Mouse (Mus musculus) midbrain, embryonic 11.5 days (tissue): ENCODE measurements around the gene Irf8. TPM values are rescaled to one million over a fixed set of nuclear protein-coding genes. Genes with fewer than 3 reads are reported as not detected.

Experiments used
- ATAC-seq: fragments of 200-750 bp; cut with Nextera tagmentation; 2 replicates; pipeline ENCODE4 v1.8.0; 2017; ENCODE audit warnings: moderate TSS enrichment, moderate library complexity; ENCODE audit not compliant: low FRiP score
- DNase-seq: peaks from one replicate; pipeline ENCODE4 v3.0.0; 2015; ENCODE audit warnings: low spot score; ENCODE audit errors: missing footprints
- H3K27ac ChIP-seq: fragments of 300-500 bp; sonication (generic); 2 replicates; pipeline ENCODE4 v1.5.1; 2014; ENCODE audit warnings: low read depth, low read length
- H3K27me3 ChIP-seq: fragments of 300-500 bp; sonication (generic); 2 replicates; pipeline ENCODE4 v1.6.1; 2014; ENCODE audit warnings: mild to moderate bottlenecking, low read length, moderate library complexity, mixed read lengths; ENCODE audit not compliant: control insufficient read depth, insufficient read depth
- H3K36me3 ChIP-seq: fragments of 300-500 bp; sonication (generic); 2 replicates; pipeline ENCODE4 v1.6.1; 2014; ENCODE audit warnings: mild to moderate bottlenecking, low read length, moderate library complexity, mixed read lengths; ENCODE audit not compliant: control insufficient read depth, insufficient read depth
- H3K4me1 ChIP-seq: fragments of 300-500 bp; sonication (generic); 2 replicates; pipeline ENCODE4 v1.6.1; 2014; ENCODE audit warnings: low read length; ENCODE audit not compliant: control insufficient read depth, insufficient read depth
- H3K4me2 ChIP-seq: fragments of 300-500 bp; sonication (generic); 2 replicates; pipeline ENCODE4 v1.6.1; 2014; ENCODE audit warnings: mild to moderate bottlenecking, moderate library complexity
- H3K4me3 ChIP-seq: fragments of 300-500 bp; sonication (generic); 2 replicates; pipeline ENCODE4 v1.5.1; 2014; ENCODE audit warnings: low read depth, low read length
- H3K9ac ChIP-seq: fragments of 300-500 bp; sonication (generic); 2 replicates; pipeline ENCODE4 v1.6.1; 2014; ENCODE audit warnings: low read length
- H3K9me3 ChIP-seq: fragments of 300-500 bp; sonication (generic); 2 replicates; pipeline ENCODE4 v1.6.1; 2016; ENCODE audit warnings: low read length; ENCODE audit not compliant: control insufficient read depth
- WGBS: fragments of 180-500 bp; shearing (Covaris S2); extraction: QIAGEN DNeasy Blood & Tissue Kit; methylation state at CpG from one replicate; pipeline ENCODE4 v1.1.7; 2014; 5-methylcytosine and 5-hydroxymethylcytosine counted together
- polyA plus RNA-seq: library from polyadenylated mRNA; unstranded; fragments of >200 nt; fragmentation: Nextera tagmentation; extraction: Ambion mirVana; gene quantifications from 2 replicates; pipeline ENCODE4 v1.2.1, GENCODE M21; 2014

Gene Irf8
- polyA plus RNA-seq, 1 experiment from 2014 or later, result 4.7 TPM

GRCm38 (mm10) chr8:120741815-120742530 lies 5.8 kb downstream of the Irf8 start:
- ATAC-seq, result no peak
- WGBS, result 91% methylated on average over 15 of the region's 15 CpGs
- peaks cover 7% of the 10 kb centered on the region for H3K27me3 ChIP-seq
- no peaks in the 10 kb centered on the region for H3K36me3 ChIP-seq
- DNase-seq, result no peak
- no peak overlapping the region for H3K27ac ChIP-seq
- H3K9ac ChIP-seq, result no peak overlapping the region
- no peak overlapping the region for H3K4me3 ChIP-seq
- H3K4me1 ChIP-seq, result no peaks in the 10 kb centered on the region
- no peak overlapping the region for H3K4me2 ChIP-seq
- no peaks in the 10 kb centered on the region for H3K9me3 ChIP-seq

DNA sequence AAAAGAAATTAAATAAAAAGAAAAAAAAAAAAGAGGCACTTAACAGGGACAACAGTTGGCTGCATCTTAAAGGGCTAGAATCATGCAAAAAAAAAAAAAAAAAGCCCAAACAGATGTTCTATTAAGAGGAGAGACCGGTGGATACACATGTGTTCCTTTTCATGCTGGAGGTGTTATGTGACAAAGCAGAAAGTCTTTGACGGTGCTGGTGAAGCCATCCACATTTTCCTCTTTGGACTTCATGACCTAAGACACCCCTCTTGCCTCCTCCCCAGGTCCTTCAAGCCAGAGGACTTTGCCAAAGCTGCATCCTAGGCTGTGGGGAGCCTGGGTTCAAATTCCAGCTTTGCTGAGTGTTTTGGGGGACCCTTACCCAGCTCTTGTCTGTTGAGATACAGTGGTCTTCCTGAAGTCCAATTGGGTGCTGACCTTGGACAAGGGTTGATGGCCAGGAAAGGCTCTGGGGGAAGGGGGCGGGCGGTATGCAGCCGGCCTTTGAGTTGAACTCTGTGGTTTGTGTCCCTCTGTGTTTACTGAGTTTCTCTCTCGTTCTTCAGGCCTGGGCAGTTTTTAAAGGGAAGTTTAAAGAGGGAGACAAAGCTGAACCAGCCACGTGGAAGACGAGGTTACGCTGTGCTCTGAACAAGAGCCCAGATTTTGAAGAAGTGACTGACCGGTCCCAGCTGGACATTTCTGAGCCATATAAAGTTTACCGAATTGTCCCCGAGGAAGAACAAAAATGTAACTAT lies 7.2 kb downstream of the Irf8 start:
- WGBS, result 49% methylated on average over 12 of the region's 12 CpGs
- Histone ChIP-seq H3K9ac (no peak overlapping the region), H3K4me2 (no peak overlapping the region), H3K27ac (no peak overlapping the region), H3K4me1 (no peaks in the 10 kb centered on the region), H3K9me3 (no peaks in the 10 kb centered on the region), H3K27me3 (no peaks in the 10 kb centered on the region; the same call in 1 of the 2 replicates), H3K4me3 (no peak overlapping the region), H3K36me3 (no peaks in the 10 kb centered on the region)
- no peak for DNase-seq
- ATAC-seq, result no peak

DNA sequence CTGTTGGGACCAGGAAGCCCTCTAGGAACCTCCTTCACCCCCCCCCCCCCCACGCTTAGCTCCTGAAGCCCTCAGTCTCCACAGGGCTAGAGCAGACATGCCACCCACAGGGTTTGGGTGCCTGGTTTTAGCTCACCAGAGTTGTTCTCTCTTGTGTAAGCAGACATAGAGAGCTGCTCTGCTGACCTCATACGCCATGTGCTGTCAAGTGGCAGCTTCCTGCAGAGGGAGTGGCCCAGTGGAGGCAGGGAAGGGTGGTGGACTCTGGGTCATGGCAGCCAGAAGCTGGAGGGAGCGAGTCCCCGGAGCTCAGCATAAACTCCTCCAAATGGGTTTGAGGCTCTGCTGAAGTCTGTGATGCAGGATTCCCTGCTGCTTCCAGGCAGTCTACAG lies 7.7 kb downstream of the Irf8 start:
- no peaks in the 10 kb centered on the region for H3K9me3 ChIP-seq
- ATAC-seq, result no peak
- H3K4me2 ChIP-seq, result no peak overlapping the region
- H3K4me3 ChIP-seq, result no peak overlapping the region
- no peaks in the 10 kb centered on the region for H3K27me3 ChIP-seq
- 74% methylated on average over 4 of the region's 4 CpGs for WGBS
- H3K36me3 ChIP-seq, result no peaks in the 10 kb centered on the region
- no peaks in the 10 kb centered on the region for H3K4me1 ChIP-seq
- no peak for DNase-seq
- H3K9ac ChIP-seq, result no peak overlapping the region
- H3K27ac ChIP-seq, result no peak overlapping the region

DNA sequence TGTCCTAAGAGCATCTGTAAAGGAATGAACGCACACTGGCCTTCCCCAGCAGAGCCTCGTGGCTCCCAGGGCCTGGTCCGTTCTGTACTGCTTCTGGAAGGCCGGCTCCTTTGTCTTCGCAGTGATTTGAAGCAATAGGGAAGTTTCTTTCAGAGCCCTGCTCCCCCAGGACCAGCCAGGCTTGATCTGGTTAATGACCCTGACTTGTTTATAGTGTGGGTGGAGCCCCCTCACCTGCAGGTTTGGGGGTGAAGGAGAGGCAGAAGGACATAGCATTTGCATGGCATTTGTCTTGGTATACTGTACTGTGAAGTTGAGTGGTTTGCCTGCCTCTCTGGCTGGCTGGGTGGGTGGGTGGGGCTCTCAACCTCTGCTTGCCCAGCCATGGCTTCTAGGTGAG lies 8.3 kb downstream of the Irf8 start:
- Histone ChIP-seq H3K4me1 (no peaks in the 10 kb centered on the region), H3K27me3 (no peaks in the 10 kb centered on the region), H3K27ac (no peak overlapping the region), H3K36me3 (no peaks in the 10 kb centered on the region), H3K9ac (no peak overlapping the region), H3K4me2 (no peak overlapping the region), H3K4me3 (no peak overlapping the region), H3K9me3 (no peaks in the 10 kb centered on the region)
- WGBS, result 65% methylated on average over 5 of the region's 5 CpGs
- DNase-seq (no peak), ATAC-seq (no peak)

DNA sequence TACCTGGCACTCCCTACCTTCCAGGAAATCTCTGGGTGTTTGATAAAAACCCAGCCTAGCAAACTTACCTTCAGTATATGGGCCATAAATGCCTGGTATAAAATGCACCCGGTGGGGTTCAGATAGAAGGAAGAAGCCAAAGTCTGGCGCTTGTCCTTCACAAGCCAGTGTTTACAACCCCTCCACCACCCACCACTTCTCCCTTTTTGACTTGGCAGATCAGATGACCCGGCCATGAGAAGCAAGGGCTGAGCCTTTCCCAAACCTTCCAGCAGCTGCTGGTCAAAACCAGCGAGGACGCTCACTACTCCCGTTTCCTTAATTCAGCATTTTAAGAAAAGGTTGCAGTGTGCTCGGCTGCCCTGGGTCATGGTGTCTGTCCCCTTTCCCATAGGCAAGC lies 9.1 kb downstream of the Irf8 start:
- Histone ChIP-seq H3K36me3 (no peaks in the 10 kb centered on the region), H3K9ac (no peak overlapping the region), H3K27ac (no peak overlapping the region), H3K4me2 (no peak overlapping the region), H3K4me3 (no peak overlapping the region), H3K9me3 (no peaks in the 10 kb centered on the region), H3K27me3 (no peaks in the 10 kb centered on the region), H3K4me1 (no peaks in the 10 kb centered on the region)
- 67% methylated on average over 7 of the region's 7 CpGs for WGBS
- no peak for DNase-seq
- no peak for ATAC-seq

DNA sequence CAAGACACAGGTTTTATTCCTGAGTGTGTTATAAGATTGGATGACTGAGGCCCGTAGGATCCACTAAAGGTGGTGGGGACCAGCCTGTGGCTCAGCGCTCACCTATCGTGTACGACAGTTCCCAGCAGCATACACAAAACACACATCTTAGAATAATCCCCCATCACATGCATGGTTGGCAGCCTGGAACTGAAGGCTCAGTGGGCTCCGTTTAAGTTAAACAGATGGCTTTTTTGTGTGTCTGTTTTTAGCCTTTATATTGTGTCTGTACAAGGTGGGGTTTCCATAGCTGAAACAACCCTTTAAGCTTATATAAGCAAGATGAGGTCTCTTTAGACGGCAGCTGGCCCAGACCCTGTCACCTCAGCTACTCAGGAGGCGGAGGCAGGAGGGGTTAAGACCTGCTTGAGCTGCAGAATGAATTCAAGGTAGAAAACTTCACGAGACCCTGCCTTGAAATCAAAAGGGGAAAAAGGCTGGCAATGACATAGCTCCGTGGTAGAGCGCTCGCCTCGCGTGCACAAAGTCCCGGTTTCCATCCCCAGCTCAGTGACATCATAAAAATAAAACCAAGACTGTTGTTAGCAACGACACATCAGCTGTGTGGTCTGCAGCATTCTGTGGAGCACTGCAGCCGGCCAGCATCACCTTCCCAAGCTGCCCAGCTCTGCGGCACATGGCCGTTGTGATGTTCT lies 10.0 kb downstream of the Irf8 start:
- Histone ChIP-seq H3K27me3 (no peaks in the 10 kb centered on the region), H3K9me3 (no peaks in the 10 kb centered on the region), H3K4me2 (no peak overlapping the region), H3K4me3 (no peak overlapping the region), H3K9ac (no peak overlapping the region), H3K36me3 (no peaks in the 10 kb centered on the region), H3K27ac (no peak overlapping the region), H3K4me1 (no peaks in the 10 kb centered on the region)
- no peak for ATAC-seq
- no peak for DNase-seq
- 67% methylated on average over 18 of the region's 18 CpGs for WGBS

DNA sequence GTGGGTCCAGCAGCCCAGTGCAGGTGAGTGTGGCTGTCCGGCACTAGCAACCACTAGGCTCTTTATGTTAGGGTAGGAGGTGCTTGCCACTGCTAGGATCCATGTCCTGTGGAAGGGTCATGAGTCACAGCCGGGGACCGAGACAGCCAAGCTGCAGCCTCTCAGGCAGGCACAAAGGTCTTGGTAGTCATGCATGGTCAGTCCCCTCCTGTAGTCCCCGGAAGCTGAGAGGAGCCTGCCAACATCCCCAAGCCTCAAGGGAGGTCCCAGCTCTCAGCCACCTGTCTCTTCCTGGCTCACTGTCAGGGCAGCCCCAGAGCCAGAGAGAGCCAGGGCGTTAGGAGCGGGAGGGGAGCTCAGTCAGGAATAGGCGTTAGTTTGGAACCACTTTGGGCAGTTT lies 11.1 kb downstream of the Irf8 start:
- 73% methylated on average over 7 of the region's 7 CpGs for WGBS
- no peaks in the 10 kb centered on the region for H3K9me3 ChIP-seq
- H3K27ac ChIP-seq, result no peak overlapping the region

GRCm38 (mm10) chr8:120750616-120751015 lies 14.5 kb downstream of the Irf8 start:
- Histone ChIP-seq H3K4me1 (peaks cover 3% of the 10 kb centered on the region; the same call in 1 of the 2 replicates), H3K4me3 (no peak overlapping the region), H3K9me3 (no peaks in the 10 kb centered on the region), H3K36me3 (no peaks in the 10 kb centered on the region), H3K27ac (no peak overlapping the region), H3K4me2 (no peak overlapping the region), H3K27me3 (no peaks in the 10 kb centered on the region), H3K9ac (no peak overlapping the region)
- DNase-seq (no peak), ATAC-seq (no peak)
- WGBS, result 84% methylated on average over 9 of the region's 9 CpGs

More for the DNA sequence above, 11.1 kb downstream of the Irf8 start:
- Histone ChIP-seq H3K4me2 (no peak overlapping the region), H3K27me3 (no peaks in the 10 kb centered on the region), H3K4me3 (no peak overlapping the region), H3K4me1 (no peaks in the 10 kb centered on the region), H3K9ac (no peak overlapping the region), H3K36me3 (no peaks in the 10 kb centered on the region)
- DNase-seq, result no peak
- ATAC-seq, result no peak
